Mouse (Mus musculus) erythroblast, embryonic 14.5 days (primary cell): ENCODE measurements around the gene Shcbp1. TPM values are rescaled to one million over a fixed set of nuclear protein-coding genes. Genes with fewer than 3 reads are reported as not detected.

Experiments used
- H3K27me3 ChIP-seq: 2 replicates; pipeline ENCODE4 v1.6.1; 2012; ENCODE audit warnings: inconsistent platforms; ENCODE audit not compliant: control insufficient read depth
- H3K36me3 ChIP-seq: 2 replicates; pipeline ENCODE4 v1.6.1; 2012; ENCODE audit warnings: mild to moderate bottlenecking, inconsistent platforms; ENCODE audit not compliant: control insufficient read depth
- H3K4me1 ChIP-seq: 2 replicates; pipeline ENCODE4 v1.6.1; 2012; ENCODE audit warnings: inconsistent platforms; ENCODE audit not compliant: control insufficient read depth
- H3K4me3 ChIP-seq: replicated peaks from 2 replicates; pipeline ENCODE3; 2012; ENCODE audit warnings: moderate library complexity, mild to moderate bottlenecking, inconsistent platforms
- H3K9me3 ChIP-seq: 2 replicates; pipeline ENCODE4 v1.6.1; 2012; ENCODE audit warnings: low read length, inconsistent platforms, mixed read lengths; ENCODE audit not compliant: control insufficient read depth
- GATA1 ChIP-seq: IDR thresholded peaks from 2 replicates; pipeline ENCODE4 v1.6.1; 2012; ENCODE audit warnings: low read length, inconsistent platforms, mixed read lengths
- TAL1 ChIP-seq: IDR thresholded peaks from 3 replicates; pipeline ENCODE4 v1.6.1; 2012; ENCODE audit warnings: low read length, inconsistent platforms, mixed read lengths
- polyA plus RNA-seq: library from polyadenylated mRNA; stranded (reverse); fragments of >175 nt; gene quantifications from 2 replicates; pipeline ENCODE4 v1.2.3, GENCODE M21; 2012

The Shcbp1 gene
- polyA plus RNA-seq, 1 experiment = 0.33 TPM

DNA sequence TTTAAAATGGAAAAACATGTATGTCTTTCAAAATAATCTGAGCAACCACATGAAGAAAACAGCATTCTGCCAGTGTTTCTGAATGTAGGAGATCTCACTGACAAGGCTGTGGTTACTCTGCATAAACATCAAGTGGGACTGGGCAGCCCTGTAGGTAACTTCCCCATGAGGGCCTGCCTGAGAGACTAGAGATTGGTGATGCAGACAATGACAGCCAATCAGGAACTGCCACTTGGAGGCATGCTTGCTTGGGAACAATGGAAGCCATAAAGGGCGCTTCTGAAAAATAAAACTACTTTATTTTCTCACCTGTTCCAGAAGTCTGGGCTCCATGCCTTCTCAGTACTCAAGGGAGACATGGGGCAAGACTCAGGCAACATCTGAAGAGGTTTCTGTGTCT, 87.7 kb downstream of the Shcbp1 start:
- Histone ChIP-seq H3K9me3 (peaks cover 2% of the 10 kb centered on the region; the same call in 1 of the 2 replicates), H3K27me3 (no peaks in the 10 kb centered on the region), H3K4me1 (no peaks in the 10 kb centered on the region), H3K4me3 (no peak overlapping the region), H3K36me3 (no peaks in the 10 kb centered on the region)
- TF ChIP-seq TAL1 = no peak
- TF ChIP-seq GATA1 = no peak

Other genes starting within 250 kb of the Shcbp1 start
- not detected in 2 replicates for gene Zfp958, start 166.4 kb downstream of the Shcbp1 start, polyA plus RNA-seq